In the genomic region with DNA sequence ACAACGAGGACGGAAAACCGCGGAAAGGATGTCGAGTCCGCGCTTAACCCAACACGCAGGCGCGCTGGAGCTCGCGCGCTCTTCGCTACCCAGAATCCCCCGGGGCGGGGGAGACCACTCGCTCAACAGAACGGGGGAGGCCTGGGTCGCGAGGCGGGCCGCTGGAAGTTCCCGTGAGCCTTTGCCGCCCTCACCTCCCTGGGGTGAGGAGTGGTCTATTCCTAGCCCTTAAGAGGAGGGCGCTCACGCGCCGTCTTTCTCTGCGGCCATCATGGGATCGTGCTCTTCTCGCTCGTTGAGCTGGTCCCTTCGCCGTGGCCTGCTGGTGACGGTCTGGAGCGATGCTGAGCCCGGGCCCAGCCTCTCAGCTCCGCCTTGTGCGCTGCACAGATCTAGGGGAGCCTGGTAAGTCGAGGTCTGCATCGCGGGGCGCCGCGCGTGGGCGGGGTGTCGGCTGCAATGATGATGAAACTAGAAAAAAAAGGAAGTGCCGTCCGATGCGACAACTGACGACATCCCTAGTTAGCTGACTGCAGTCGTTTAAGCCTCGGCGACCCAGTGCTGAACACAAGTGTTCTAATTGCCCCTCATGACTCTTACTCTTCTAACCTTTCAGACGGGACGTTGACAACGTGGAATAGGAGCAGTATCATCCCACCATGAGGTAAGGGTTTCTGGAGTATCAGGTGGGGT, we compare ENCODE assay signal across 1 mouse cellular context.
TF ChIP-seq lines count a peak whose summit lies in the region.

No protein-coding gene starts in this region.

TF ChIP-seq in MEL, 35 proteins besides CTCF, POLR2A, EP300 and RAD21 (continued from another document):
- TF ChIP-seq UBTF (IDR thresholded peaks at IDR 0.05; ENCODE audit: borderline replicate concordance, insufficient read depth, low read depth, low read length) (0 out of 2 replicates have a peak, but pooled peaks have one; percentile 81), TAL1 (IDR thresholded peaks at IDR 0.05; ENCODE audit: low read length) (no peak), TBP (IDR thresholded peaks at IDR 0.05; ENCODE audit: low read depth, low read length) (peak; percentile 99), POLR2AphosphoS5 (IDR thresholded peaks at IDR 0.05; ENCODE audit: borderline replicate concordance, low read depth, low read length) (peak; percentile 97)
TF ChIP-seq in MEL: peak in this region for 3.
